Mouse (Mus musculus): ENCODE measurements at regions not wholly inside any gene's neighbourhood (a gene's known extent, or its start where the extent isn't known, plus 50 kb on each side); places are given as distances from the start of the nearest gene placed in this dataset.

GRCm38 (mm10) chr13:6316201-6316600, 231.7 kb upstream of the Pitrm1 start:
- no peaks in the 10 kb centered on the region for H3K36me3 ChIP-seq (ENCODE audit: control insufficient read depth, insufficient read depth, low read length)
- H3K27me3 ChIP-seq (ENCODE audit: control insufficient read depth, insufficient read depth, low read length): no peaks in the 10 kb centered on the region
- no peak overlapping the region for H3K9ac ChIP-seq (ENCODE audit: low read depth, low read length)
- no peaks in the 10 kb centered on the region for H3K9me3 ChIP-seq (replicated peaks; ENCODE audit: control insufficient read depth, low read length)
- H3K4me2 ChIP-seq: no peak overlapping the region
- H3K27ac ChIP-seq (ENCODE audit: low read depth, low read length): no peak overlapping the region
- H3K4me3 ChIP-seq (ENCODE audit: low read depth, low read length): no peak overlapping the region
- no peak for ATAC-seq (replicated peaks; ENCODE audit: insufficient number of reproducible peaks, low FRiP score, low TSS enrichment)
- no peaks in the 10 kb centered on the region for H3K4me1 ChIP-seq (ENCODE audit: control insufficient read depth, insufficient read depth, low read length)

GRCm38 (mm10) chr13:6323948-6324347, 224.0 kb upstream of the Pitrm1 start:
- H3K36me3 ChIP-seq (ENCODE audit: control insufficient read depth, insufficient read depth, low read length): no peaks in the 10 kb centered on the region
- H3K9me3 ChIP-seq (replicated peaks; ENCODE audit: control insufficient read depth, low read length): no peaks in the 10 kb centered on the region
- H3K27me3 ChIP-seq (ENCODE audit: control insufficient read depth, insufficient read depth, low read length): no peaks in the 10 kb centered on the region
- H3K4me2 ChIP-seq: no peak overlapping the region
- no peak for ATAC-seq (replicated peaks; ENCODE audit: insufficient number of reproducible peaks, low FRiP score, low TSS enrichment)
- no peak overlapping the region for H3K27ac ChIP-seq (ENCODE audit: low read depth, low read length)
- H3K4me3 ChIP-seq (ENCODE audit: low read depth, low read length): no peak overlapping the region
- 68% methylated on average over 2 of the region's 2 CpGs for WGBS (ENCODE audit: insufficient replicate concordance)
- no peak overlapping the region for H3K9ac ChIP-seq (ENCODE audit: low read depth, low read length)
- no peaks in the 10 kb centered on the region for H3K4me1 ChIP-seq (ENCODE audit: control insufficient read depth, insufficient read depth, low read length)

DNA sequence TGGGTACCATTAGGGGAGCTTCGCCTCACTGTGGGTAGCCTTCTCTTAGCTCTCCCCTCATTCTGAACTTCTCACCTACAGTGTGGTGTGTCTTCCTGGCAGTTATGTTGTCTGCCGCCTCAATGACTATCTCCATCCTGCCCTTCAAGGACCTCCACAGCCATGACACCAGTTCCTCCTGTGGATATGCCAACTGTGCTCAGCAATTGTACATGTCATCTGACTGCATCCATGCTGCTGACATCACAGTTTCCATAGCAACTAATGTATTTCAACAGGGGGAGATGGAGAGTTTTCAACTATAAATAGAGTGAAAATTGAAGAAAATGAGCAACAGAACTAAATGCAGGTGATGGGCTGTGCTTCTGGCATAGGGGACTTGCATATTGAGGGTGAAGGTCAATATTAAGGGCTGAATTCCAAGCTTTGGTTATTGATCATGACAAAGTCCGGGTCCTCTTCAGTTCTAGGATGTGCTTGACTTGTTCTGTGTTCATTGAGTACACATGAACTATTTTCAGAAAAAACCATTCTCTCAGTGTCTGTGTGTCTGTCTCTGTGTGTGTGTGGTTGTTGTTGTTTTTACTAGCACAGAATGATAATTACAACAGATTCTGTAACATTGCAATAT, 217.5 kb upstream of the Pitrm1 start:
- WGBS (ENCODE audit: insufficient replicate concordance): 81% methylated on average over 3 of the region's 3 CpGs
- H3K36me3 ChIP-seq (ENCODE audit: control insufficient read depth, insufficient read depth, low read length): no peaks in the 10 kb centered on the region
- H3K4me2 ChIP-seq: no peak overlapping the region
- no peak overlapping the region for H3K9ac ChIP-seq (ENCODE audit: low read depth, low read length)
- H3K27ac ChIP-seq (ENCODE audit: low read depth, low read length): no peak overlapping the region
- H3K9me3 ChIP-seq (replicated peaks; ENCODE audit: control insufficient read depth, low read length): no peaks in the 10 kb centered on the region
- no peaks in the 10 kb centered on the region for H3K27me3 ChIP-seq (ENCODE audit: control insufficient read depth, insufficient read depth, low read length)
- ATAC-seq (replicated peaks; ENCODE audit: insufficient number of reproducible peaks, low FRiP score, low TSS enrichment): no peak
- H3K4me1 ChIP-seq (ENCODE audit: control insufficient read depth, insufficient read depth, low read length): no peaks in the 10 kb centered on the region
- H3K4me3 ChIP-seq (ENCODE audit: low read depth, low read length): no peak overlapping the region

- Histone ChIP-seq H3K27me3 (ENCODE audit: control insufficient read depth, insufficient read depth, low read length) (no peaks in the 10 kb centered on the region), H3K4me1 (ENCODE audit: control insufficient read depth, insufficient read depth, low read length) (no peaks in the 10 kb centered on the region), H3K4me2 (no peak overlapping the region), H3K4me3 (ENCODE audit: low read depth, low read length) (no peak overlapping the region), H3K9me3 (replicated peaks; ENCODE audit: control insufficient read depth, low read length) (no peaks in the 10 kb centered on the region), H3K36me3 (ENCODE audit: control insufficient read depth, insufficient read depth, low read length) (no peaks in the 10 kb centered on the region), H3K9ac (ENCODE audit: low read depth, low read length) (no peak overlapping the region), H3K27ac (ENCODE audit: low read depth, low read length) (no peak overlapping the region)
- ATAC-seq (replicated peaks; ENCODE audit: insufficient number of reproducible peaks, low FRiP score, low TSS enrichment): no peak
- WGBS (ENCODE audit: insufficient replicate concordance): 66% methylated on average over 7 of the region's 7 CpGs
These were observed 207.8 kb upstream of the Pitrm1 start for GRCm38 (mm10) chr13:6340157-6340556.

DNA sequence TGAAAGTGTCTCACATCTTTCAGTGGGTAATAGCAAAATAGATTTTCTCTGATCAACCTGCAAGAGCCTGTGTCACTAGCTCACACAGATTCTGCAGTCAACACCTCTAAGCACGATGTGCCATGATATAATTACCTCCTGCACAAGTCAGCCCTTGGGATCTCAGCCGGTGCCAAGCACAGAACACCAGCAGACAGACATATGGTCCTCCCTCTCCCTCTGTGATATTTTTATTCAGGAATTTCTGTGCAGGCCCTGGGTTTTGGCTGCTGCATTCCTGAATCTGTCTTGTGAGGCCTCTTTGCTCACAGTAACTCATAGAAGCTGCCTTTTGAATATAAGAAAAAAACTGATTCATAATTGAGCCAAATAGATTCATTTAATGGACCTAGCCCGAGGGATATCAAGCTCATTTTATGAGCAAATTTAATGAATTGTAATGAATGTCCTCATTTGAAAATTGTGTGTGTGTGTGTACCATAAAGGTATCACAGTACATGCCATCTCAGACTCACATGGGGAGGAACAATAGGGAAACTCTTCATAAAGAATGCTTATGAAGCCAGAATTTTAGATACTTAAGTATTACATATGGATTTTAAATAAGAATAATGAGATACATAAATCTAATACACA, 206.7 kb upstream of the Pitrm1 start:
- H3K9me3 ChIP-seq (replicated peaks; ENCODE audit: control insufficient read depth, low read length): no peaks in the 10 kb centered on the region
- WGBS (ENCODE audit: insufficient replicate concordance): 41% methylated on average over 3 of the region's 3 CpGs
- no peaks in the 10 kb centered on the region for H3K36me3 ChIP-seq (ENCODE audit: control insufficient read depth, insufficient read depth, low read length)
- ATAC-seq (replicated peaks; ENCODE audit: insufficient number of reproducible peaks, low FRiP score, low TSS enrichment): no peak
- no peak overlapping the region for H3K9ac ChIP-seq (ENCODE audit: low read depth, low read length)
- no peak overlapping the region for H3K27ac ChIP-seq (ENCODE audit: low read depth, low read length)
- no peaks in the 10 kb centered on the region for H3K27me3 ChIP-seq (ENCODE audit: control insufficient read depth, insufficient read depth, low read length)
- H3K4me3 ChIP-seq (ENCODE audit: low read depth, low read length): no peak overlapping the region
- H3K4me2 ChIP-seq: no peak overlapping the region
- H3K4me1 ChIP-seq (ENCODE audit: control insufficient read depth, insufficient read depth, low read length): no peaks in the 10 kb centered on the region

GRCm38 (mm10) chr13:6365169-6365568, 182.8 kb upstream of the Pitrm1 start:
- H3K4me2 ChIP-seq: no peak overlapping the region
- H3K9ac ChIP-seq (ENCODE audit: low read depth, low read length): no peak overlapping the region
- 80% methylated on average over 4 of the region's 4 CpGs for WGBS (ENCODE audit: insufficient replicate concordance)
- ATAC-seq (replicated peaks; ENCODE audit: insufficient number of reproducible peaks, low FRiP score, low TSS enrichment): no peak
- no peak overlapping the region for H3K27ac ChIP-seq (ENCODE audit: low read depth, low read length)
- H3K4me3 ChIP-seq (ENCODE audit: low read depth, low read length): no peak overlapping the region
- no peaks in the 10 kb centered on the region for H3K9me3 ChIP-seq (replicated peaks; ENCODE audit: control insufficient read depth, low read length)
- H3K4me1 ChIP-seq (ENCODE audit: control insufficient read depth, insufficient read depth, low read length): no peaks in the 10 kb centered on the region
- H3K27me3 ChIP-seq (ENCODE audit: control insufficient read depth, insufficient read depth, low read length): no peaks in the 10 kb centered on the region
- no peaks in the 10 kb centered on the region for H3K36me3 ChIP-seq (ENCODE audit: control insufficient read depth, insufficient read depth, low read length)

DNA sequence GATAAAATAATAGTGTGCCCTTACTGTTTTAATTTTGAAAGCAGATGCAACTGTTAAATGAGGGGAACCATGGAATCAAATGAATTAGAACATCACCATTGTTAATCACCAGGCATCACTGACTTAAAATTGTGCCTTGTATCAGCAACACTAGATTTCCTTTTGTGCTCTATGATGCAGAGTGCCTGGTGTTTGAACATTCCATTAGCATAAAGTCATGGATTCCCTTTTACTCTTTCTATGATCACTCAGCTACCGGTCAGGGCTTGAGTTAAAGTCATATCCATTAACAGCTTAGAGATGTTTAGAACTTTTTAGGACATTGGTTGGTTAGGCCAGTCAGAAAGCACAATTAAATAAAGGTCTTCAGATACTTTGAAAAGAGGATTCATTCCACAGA, 180.3 kb upstream of the Pitrm1 start:
- Histone ChIP-seq H3K4me3 (ENCODE audit: low read depth, low read length) (no peak overlapping the region), H3K9ac (ENCODE audit: low read depth, low read length) (no peak overlapping the region), H3K27ac (ENCODE audit: low read depth, low read length) (no peak overlapping the region), H3K9me3 (replicated peaks; ENCODE audit: control insufficient read depth, low read length) (no peaks in the 10 kb centered on the region), H3K27me3 (ENCODE audit: control insufficient read depth, insufficient read depth, low read length) (no peaks in the 10 kb centered on the region), H3K36me3 (ENCODE audit: control insufficient read depth, insufficient read depth, low read length) (no peaks in the 10 kb centered on the region), H3K4me2 (no peak overlapping the region), H3K4me1 (ENCODE audit: control insufficient read depth, insufficient read depth, low read length) (no peaks in the 10 kb centered on the region)
- no peak for ATAC-seq (replicated peaks; ENCODE audit: insufficient number of reproducible peaks, low FRiP score, low TSS enrichment)
- 67% methylated on average over 1 of the region's 1 CpGs for WGBS (ENCODE audit: insufficient replicate concordance)

DNA sequence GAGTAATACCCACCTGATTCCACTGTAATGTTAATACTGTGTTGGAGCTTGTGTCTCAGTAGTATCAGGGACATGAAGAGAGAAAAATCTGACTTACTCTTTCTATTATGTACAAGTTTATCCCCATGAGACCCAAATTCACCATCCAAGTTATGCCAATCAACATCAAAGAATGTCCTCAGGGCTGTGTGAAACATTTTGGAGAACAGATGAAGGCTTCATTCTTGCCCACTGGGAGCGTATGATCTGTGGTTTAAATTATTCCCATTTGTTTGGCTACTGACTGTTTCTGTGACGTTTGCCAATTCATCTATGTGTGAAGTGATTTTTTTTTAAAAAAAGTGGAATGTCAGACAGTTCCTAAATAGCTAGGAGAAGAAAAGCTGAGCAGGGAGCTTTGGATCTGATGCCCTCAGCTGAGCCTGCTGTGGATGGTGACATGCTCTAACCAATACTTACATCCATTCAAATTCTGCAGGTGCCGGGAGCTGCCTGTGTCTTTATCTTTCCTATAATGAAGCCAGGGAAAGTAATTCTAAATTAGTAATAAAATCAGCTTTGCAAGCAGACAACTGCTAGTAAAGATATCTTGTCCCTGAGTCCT, 173.3 kb upstream of the Pitrm1 start:
- Histone ChIP-seq H3K4me1 (ENCODE audit: control insufficient read depth, insufficient read depth, low read length) (no peaks in the 10 kb centered on the region), H3K27ac (ENCODE audit: low read depth, low read length) (no peak overlapping the region), H3K9ac (ENCODE audit: low read depth, low read length) (no peak overlapping the region), H3K9me3 (replicated peaks; ENCODE audit: control insufficient read depth, low read length) (no peaks in the 10 kb centered on the region), H3K4me2 (no peak overlapping the region), H3K4me3 (ENCODE audit: low read depth, low read length) (no peak overlapping the region), H3K27me3 (ENCODE audit: control insufficient read depth, insufficient read depth, low read length) (no peaks in the 10 kb centered on the region), H3K36me3 (ENCODE audit: control insufficient read depth, insufficient read depth, low read length) (no peaks in the 10 kb centered on the region)
- WGBS (ENCODE audit: insufficient replicate concordance): 76% methylated on average over 3 of the region's 3 CpGs
- no peak for ATAC-seq (replicated peaks; ENCODE audit: insufficient number of reproducible peaks, low FRiP score, low TSS enrichment)

- ATAC-seq (replicated peaks; ENCODE audit: insufficient number of reproducible peaks, low FRiP score, low TSS enrichment): no peak
- 63% methylated on average over 3 of the region's 3 CpGs for WGBS (ENCODE audit: insufficient replicate concordance)
- H3K27ac ChIP-seq (ENCODE audit: low read depth, low read length): no peak overlapping the region
These were observed 170.0 kb upstream of the Pitrm1 start for GRCm38 (mm10) chr13:6377919-6378318.

More at GRCm38 (mm10) chr13:6377919-6378318, 170.0 kb upstream of the Pitrm1 start:
- H3K9ac ChIP-seq (ENCODE audit: low read depth, low read length): no peak overlapping the region
- no peaks in the 10 kb centered on the region for H3K36me3 ChIP-seq (ENCODE audit: control insufficient read depth, insufficient read depth, low read length)
- no peaks in the 10 kb centered on the region for H3K27me3 ChIP-seq (ENCODE audit: control insufficient read depth, insufficient read depth, low read length)
- H3K4me1 ChIP-seq (ENCODE audit: control insufficient read depth, insufficient read depth, low read length): no peaks in the 10 kb centered on the region
- H3K4me2 ChIP-seq: no peak overlapping the region
- no peaks in the 10 kb centered on the region for H3K9me3 ChIP-seq (replicated peaks; ENCODE audit: control insufficient read depth, low read length)
- no peak overlapping the region for H3K4me3 ChIP-seq (ENCODE audit: low read depth, low read length)
